Mouse (Mus musculus): ENCODE results near the gene Kdelc1.

The Kdelc1 gene

DNA sequence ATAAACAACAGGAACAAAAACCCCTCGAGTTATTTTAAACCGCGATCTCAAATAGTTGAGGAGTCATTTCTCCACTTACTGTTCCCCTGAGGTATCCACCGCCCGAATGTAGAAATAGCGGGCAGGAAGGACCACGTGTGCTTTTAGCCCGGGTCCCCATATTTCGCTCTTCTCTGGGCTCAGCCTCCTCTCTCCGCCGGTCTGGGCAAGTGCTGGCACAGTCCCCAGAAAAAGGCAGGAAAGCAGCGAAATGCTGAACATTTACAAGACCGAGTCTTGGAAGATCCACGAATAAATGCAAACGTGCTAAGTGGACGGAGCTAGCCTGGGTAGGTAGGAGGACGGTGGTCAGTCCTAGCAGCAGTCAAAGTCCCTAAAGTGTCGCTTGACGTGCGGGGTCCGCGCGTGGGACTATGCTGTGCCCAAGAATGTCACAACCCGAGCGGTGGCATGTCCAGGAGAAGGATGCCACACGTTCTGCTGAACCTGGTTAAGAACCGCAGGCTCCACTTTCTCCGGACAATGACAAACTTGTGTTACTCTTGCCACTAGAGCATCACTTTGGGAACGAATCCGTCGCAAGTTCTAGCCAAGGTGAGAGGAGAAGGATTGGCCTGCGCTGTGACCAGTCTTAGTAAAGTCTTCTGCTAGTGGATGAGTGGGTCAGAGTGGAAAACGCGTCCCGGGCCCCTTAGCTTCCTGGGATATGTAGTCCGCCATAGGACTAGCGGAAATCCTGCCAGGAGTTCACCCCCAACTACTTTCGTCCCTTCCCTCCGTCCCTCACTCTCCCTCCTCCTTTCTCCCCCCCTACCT, at the start of gene Kdelc1, which contains the start of gene Bivm:
Gene Kdelc1, minus strand, starts transcription at position 570 of the 816 bp plus-strand sequence.
Gene Bivm, plus strand, starts transcription at position 719 of the 816 bp plus-strand sequence.
- DNase-seq, result peak; percentile 86 to 90

DNA sequence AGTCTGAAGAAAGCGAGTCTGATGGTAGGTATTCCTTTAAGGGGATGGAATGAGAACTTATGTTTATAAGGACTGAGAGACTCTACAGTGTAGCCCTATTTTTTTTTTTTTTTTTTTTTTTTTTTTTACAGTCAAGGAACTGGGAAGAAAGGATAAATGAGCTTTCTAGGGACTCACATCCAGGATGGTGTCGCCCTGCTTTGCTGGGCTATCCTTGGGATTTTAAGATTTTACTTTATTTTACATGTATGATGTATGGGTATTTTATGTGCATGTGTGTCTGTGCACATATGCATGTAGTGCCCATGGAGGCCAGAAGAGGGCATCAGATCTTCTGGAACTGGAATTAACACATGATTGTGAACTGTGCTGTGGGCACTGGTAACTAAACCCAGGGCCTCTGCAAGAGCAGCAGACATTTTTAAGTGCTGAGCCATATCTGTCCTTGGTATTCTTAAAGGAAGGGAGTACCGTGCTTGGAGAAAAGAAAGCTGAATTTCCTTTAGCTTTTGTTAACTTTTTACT, 49.3 kb upstream of the Kdelc1 start:
- no peak for DNase-seq

DNA sequence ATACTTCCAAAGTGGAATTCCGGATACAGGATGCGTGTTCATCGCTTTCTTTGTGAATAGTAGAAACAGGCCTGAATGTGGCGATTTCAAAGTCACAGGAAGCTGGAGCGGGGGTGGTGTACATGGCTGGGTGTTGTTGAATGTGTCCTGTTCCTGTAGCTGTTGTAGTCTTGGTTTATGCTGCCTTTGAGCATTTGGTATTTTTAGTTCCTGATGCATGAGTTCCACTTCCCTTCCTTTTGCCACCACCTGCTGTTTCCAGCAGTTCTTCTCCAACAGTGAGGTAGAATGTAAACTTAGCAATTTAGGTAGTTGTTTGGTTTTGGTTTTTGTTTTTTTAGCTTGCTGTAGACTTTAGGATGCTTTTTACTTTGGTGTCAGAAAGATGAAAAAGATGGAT, 43.8 kb upstream of the Kdelc1 start:
- DNase-seq, result no peak

DNA sequence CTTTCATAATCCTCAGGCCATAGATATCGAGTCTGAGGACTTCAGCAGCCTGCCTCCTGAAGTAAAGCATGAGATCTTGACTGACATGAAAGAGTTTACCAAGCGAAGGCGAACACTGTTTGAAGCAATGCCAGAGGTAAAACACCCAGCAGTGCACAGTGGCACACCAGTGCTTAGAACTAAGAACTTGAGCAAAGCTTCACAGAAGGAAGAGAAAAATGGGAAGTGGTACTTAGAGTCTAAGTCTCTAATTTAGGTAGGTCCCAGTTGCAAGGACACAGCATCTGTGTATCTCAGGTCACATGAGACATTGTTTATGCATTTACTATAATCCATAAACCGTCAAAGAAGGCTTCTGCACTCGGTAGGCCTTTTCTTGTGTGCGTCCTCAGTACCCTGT, 43.2 kb upstream of the Kdelc1 start:
- DNase-seq, result no peak

DNA sequence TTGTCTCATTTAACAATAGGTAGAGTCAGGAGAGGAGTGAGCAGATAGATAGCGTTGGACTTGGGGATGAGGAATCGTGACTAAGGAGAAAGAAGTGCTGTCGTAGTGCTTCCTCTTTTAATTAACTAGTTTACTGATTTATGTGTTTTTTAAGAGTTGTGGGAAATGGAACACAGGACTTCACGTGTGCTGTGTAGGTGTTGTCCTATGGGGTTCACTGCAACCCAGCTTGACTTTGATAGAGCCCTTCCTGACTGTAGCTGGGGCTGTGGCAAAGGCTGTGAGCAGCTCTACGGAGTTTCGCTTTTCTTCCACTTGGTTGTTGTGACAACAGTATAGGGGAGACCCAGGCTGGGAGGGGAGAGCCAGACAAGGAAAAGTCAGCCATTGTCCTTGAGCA, 39.7 kb upstream of the Kdelc1 start:
- no peak for DNase-seq

DNA sequence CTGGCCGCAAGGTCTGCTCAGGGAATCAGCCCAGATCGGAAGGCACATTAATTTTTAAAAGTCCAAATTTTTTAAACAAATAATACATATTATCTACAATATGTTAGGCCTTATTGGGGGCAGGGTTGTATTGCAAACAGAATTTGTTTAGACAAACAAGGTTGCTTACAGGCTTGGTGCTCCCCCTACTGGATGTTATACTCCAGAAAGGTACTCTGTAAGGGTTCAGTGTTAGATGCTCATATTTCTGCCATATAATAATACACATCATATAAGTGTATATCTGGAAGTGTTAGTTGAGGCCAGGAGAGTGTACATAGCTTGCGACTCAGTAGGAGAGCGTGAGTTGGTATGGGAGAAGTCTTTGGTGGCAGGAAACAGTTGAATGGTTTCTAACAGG, 36.7 kb upstream of the Kdelc1 start:
- DNase-seq, result no peak

DNA sequence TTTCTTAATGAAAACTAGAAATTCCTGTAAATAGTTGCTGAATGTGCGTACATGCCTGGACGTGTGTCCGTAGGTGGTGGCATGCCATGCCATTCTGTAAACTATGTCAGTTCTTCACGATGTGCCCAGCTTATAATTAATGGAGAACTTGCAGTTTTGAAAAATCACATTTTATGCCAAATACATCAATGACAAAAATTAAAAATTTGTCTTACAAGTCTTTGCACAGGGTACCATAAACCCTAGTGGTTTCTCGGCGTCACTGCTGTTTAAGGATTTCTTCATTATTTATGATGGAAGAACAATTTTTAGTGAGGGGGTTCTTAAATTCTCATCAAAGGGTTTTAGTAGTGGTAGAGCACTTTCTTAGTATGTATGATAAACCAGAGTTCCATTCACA, 30.1 kb upstream of the Kdelc1 start:
- DNase-seq, result no peak

DNA sequence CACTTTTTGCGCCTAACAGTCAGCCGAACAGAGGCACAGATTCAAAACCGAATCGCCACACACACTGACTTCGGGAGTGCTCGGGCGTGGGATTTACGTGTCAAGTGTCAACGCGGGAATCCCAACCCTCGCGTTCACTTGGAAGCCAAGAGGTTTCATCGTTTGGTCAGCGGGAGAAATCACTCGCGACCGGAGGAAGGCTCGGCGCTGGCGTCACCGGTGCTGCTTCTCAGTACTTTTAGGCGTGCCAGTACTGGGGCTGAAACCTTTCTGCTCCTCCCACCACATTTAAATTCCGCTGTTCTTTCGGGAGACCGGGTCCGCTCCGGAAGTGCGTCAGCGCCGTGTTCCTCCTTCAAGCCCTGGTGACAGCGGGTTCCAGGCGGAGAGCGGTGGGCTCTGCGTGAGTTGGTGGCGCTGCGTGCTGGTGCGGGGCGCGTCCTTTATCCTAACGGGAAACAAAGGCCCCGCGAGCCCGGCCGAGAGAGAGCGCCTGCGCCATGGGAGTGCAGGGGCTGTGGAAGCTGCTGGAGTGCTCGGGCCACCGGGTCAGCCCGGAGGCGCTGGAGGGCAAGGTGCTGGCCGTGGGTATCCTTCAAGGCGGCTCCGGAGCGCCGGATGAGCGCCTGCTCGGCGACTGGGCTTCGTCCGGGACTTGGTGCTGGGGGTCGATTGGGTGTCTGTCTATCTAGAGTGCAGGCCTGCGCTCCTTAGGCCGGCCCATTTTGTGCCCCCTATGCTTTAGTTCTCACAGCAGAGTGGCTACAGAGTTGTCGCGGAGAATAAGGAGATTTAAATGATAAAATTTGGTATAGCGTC, 29.2 kb upstream of the Kdelc1 start, which contains the start of gene Ercc5:
Gene Ercc5, plus strand, starts transcription at position 182 of the 819 bp plus-strand sequence.
- peak; percentile 85 to 88 for DNase-seq

DNA sequence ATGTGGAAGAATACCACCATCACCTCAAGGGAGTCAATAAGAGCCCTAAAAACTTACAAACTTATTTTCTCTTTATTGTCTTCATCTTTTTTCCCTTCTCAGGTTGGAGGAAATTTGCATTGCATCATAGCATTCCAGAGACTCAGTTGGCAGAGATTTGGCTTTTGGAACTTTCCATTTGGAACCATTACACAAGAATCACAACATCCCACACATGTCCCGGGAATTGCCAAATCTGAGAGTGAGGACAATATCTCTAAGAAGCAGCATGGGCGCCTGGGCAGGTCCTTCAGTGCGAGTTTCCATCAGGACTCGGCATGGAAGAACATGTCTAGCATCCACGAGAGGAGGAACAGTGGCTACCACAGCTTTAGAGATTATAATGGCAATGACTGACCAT, 24.1 kb upstream of the Kdelc1 start:
- DNase-seq, result no peak

DNA sequence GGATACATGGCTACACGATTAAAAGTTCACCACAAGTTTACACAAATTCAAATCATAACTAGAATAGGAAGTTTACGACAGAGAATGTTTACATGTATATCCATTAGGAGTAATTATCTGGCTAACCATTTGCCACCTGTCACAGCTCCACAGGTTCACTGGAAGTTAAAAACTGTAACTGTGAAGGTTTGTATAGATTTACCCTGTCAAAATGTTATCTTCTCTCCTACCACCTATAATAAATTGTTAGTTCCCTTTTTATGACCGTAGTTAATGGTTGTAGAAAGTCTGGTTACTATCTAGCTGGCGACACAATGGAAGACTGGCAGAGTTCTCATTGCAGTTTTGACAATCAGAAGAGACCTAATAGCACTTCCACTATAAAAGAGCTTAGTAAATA, 21.6 kb upstream of the Kdelc1 start:
- no peak for DNase-seq

DNA sequence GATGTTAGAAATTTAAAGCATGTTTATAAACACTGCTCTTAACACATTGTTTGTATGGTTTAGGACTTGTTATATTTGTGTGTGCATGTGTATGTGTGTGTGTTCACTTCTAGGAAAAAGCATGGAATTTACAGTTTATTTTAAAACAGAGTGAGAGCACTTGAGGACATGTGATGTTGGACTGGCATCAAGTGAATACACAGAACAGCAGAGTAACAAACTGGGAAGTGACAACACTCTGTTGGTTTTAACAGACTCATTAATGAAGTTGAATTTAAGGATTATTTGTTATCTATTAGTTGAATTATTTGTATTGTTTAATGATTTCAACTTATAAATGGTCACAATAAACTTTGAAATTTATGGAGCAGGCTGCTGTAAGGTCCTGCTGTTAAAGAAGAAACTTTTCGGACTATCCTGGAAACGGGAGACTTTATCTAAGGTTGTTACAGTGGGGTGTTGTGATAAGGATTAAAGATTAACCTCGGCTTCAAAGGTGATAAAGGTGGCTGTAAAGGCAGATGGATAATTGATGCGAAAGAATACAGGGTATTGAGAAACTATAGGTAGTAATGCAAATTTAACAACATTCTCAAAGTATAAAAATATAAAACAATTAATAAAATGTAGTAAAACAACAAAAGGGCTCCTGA, 11.4 kb upstream of the Kdelc1 start:
- no peak for DNase-seq

DNA sequence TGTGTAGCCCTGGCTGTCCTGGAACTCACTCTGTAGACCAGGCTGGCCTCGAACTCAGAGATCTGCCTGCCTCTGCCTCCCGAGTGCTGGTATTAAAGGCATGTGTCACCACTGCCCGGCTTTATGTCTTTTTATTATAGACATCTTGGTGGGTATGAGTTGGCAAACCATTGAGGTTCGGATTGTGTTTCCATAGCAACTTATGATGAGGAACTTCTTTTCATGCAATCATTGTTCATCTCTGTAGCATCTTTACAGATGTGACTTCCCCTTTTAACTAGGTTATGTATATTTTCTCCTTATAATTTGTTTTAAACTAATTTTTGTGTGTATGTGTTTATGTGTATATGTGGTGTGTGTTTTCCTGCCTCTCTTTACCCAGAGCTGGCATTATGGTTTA, 7.0 kb upstream of the Kdelc1 start:
- no peak for DNase-seq

DNA sequence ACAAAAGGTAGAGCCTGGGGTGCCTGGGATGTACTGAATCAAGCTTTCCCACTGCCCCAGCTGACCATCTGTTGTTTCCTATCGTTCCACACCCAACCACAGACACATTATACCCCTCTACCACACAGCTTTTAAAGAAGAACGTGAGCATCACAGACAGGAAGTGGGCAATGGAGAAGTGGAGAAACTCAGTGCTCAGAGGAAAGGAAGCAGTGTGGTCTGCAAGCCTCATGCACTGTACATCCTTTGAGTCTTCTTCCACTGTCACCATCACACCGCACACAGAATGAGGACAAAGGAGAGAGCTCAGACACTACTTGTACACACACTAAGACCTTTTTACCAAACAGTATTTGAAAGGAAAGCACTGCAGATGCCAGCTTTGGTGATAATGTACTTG, 3.6 kb upstream of the Kdelc1 start:
- no peak for DNase-seq

DNA sequence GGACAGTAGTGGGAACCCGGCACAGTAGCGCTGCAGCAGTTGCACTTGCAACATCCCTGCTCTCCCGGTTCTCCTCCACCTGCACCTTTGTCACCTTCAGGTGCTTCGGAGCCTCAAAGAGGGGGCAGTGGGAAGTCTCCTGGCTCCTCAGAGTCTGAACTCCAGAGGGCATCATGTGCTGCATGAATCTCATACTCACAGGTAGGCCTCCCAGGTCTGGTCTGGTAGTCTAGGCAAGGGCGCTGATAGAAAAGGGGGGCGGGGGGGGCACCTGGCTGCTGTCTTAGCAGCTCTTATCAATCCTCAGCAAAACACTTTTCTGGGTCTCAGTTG, 1.4 kb upstream of the Kdelc1 start:
- DNase-seq, result no peak

DNA sequence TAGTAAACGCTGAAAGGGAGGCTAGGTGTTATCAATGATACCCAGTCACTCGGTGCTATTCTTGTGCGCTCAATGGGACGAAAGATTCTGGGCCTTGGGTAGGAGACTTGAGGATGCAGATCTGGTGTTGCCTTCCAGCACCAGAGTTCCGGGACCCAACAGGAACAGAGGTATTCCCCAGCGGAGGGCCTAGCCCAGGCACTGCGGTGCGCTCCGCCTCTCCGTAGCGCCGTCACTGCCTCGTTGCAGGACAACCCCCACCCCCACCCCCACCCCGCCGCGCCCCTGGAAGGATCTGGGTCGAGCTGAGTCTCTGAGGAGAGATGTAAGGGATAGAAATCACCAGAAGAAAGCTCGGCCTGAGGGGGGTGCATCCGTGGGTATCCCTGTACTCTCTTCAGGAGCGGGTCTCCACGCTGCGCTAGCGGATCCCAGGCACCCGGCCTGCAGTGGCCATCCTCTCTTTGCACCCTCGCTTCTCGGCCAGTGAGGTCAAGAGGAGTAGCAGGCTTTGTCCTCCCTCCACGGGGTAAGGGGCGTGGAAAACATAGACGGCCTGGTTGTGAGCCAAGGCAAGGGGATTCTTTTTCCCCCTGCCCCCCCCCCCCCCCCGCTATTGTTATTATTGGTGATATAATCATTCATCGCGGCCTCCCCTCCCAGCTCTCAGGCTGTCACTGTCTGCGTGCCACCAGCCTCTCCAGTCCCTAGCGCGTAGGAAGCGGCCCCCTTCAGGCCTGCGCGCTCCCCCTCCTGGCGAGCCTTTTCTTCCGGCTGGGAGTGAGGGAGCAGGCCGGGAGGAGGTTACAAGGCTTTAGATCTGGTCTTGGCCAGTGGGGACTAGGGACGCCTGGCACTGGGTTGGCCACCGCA, 829 bp upstream of the Kdelc1 start:
- DNase-seq, result peak; percentile 84 to 87

DNA sequence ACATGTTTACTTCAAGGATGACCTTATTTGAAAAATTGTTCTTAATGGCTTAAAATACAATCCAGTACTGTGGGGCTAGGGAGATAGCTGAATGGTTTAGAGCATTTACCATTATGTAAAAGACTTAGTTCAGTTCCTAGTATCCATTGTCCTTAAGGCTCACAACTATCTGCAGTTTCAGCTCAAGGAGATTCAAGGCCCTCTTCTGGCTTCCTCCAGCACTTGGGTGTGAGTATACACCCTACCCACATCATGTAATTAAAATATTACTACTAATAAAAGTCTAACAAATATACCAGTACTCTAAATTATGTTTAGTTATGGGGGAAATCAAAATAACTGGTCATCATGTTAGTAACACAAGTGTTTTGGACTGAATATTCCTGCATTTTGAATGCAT, 1.0 kb downstream of the Kdelc1 start:
- DNase-seq, result no peak

DNA sequence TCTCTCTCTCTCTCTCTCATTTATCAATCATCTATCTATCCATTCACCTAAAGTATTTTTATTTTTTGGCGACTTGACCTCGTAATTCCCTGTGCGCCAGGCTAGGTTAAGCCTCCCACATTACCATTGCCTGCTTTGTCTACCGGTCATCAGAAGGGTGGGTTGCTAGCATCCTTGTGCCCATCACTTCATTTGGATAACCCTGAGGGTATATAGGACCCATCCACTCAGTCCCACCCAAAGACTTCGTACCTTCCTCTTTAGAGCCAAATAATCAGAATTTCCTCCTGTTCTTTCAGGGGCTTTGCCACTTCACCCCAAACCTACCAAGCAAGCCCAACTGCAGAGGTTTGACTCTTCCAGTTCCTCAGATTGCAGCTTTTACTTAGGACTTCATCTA, 15.7 kb downstream of the Kdelc1 start:
- DNase-seq, result no peak

DNA sequence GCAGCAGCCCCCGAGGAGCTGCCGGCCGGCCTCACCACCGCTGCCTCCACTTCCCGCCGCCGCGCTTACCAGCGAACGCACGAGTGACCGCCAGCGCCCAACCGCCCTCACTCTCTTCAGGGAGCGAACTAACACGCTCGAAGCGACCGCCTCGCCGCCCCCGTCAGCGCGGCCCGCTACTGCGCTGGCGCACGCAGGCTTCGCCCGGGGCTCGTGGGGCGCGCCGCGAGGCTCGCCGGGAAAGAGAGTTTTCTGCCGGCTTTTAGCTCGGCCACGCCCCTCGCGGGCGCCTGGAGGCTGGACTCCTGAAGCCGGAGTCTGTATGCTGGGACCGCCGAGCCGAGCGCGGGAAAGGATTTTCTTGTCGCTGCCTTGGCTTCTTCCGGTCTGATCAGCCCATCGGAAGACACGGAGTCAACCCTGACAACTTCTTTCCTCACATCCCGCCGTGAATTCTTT, 16.3 kb downstream of the Kdelc1 start, which contains the start of gene Tex30:
Gene Tex30, minus strand, starts transcription at position 183 of the 459 bp plus-strand sequence.
- DNase-seq, result peak; percentile 93 to 96

DNA sequence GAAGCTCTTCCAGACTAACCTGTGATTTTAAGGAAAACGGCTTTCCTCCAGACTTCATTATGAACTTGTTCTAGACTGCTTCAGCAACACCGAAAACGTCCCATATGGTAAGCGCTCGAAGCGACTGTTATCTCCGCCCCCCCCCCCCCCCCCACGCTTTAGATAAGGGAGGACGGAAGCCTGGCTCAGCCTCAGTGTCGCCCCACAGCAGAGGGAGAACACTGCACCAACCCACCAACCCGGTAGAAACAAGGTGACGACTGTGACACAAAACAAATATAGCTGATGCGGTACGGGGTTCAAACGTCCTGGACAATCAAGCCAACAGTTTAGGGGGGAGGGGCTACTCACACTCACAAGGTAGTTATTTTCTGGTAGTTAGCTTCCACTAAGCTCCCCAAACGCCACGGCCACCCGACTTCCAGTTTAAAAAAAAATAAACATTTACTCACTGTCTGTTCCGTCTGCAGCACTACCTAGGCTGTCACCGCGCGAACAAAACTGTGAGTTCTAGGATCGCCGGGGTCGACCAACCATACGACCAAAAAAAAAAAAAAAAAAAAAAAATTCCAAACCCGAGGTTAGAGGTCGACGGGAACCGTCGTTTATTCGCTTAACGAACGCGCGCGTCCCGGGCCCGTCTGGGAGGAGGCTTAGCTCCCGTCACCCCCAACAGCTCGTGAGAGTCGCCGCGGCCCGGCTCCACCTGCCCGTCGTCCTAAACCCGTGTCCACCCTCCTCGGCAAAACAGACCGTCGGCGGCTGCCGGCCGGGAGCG, 17.0 kb downstream of the Kdelc1 start:
- peak; percentile 31 to 38 for DNase-seq

DNA sequence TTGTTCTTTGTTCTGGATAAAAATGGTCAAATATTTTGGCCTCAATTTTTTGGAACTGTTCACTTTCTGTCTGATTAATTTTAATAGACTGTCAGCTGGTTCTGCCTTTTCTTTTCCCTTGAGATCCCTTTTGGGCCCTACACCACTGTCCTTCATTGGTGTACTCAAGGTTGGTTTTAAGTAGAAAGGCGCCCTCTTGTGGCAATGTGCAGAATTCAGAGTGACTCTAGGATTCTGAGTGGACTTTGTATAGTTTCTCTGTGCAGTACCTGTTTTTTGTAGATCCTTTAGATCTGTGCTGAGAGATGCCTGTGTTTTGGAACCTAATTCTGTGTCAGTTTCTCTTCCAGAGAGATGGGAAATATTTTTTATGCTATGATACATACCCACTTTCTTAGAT, 54.0 kb downstream of the Kdelc1 start:
- peak; percentile 26 to 42 for DNase-seq

DNA sequence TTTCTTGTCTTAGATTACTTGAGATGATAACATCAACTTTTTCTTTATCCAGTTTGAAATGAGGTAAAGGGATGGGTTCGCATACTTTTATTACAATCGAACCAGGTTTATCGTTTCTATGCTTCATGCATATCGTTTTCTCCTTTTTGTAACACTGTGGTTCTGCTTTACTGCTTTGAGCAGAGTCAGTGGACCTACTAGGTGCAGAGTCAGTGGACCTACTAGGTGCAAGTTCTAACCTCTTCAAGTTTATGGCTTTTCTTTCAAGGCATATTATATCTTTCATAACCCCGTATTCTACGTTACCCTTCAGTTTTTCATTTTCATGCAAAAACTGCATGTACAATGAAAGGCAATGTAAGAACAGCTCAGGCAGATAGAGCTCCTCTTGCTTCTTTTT, 55.2 kb downstream of the Kdelc1 start:
- no peak for DNase-seq
